Comparison of ENCODE assay signal across 8 mouse cellular contexts in genomic region chr11:69966006-69966859, GRCm38 (mm10). TPM values are rescaled to one million over a fixed set of nuclear protein-coding genes. Genes with fewer than 3 reads are reported as not detected.
DNase-seq lines count a peak whose midpoint lies in the region; ATAC-seq and TF ChIP-seq lines count a peak whose summit lies in the region.
"Had no signal": no experiment of that assay in that cellular context is flagged by ENCODE, and none has a peak within 500 bp of the region (broad histone marks: within the 10 kb centered on the region; RNA-seq: fewer than 3 reads in every experiment).

No protein-coding gene starts in this region.

- peaks cover 26% of the 10 kb centered on the region for H3K27me3 ChIP-seq in G1E (ENCODE audit: insufficient read depth, low read length)
- peaks cover 74% of the 10 kb centered on the region for H3K27me3 ChIP-seq in limb, embryonic 12.5 days
- H3K27me3 ChIP-seq in midbrain, embryonic 13.5 days, result peaks cover 77% of the 10 kb centered on the region

- H3K4me1 ChIP-seq in G1E (ENCODE audit: insufficient read depth, low read depth, low read length), result peaks cover 14% of the 10 kb centered on the region
- peaks cover 20% of the 10 kb centered on the region for H3K4me1 ChIP-seq in limb, embryonic 12.5 days (replicated peaks)
- H3K4me1 ChIP-seq in midbrain, embryonic 13.5 days (replicated peaks), result peaks cover 17% of the 10 kb centered on the region

- no peak overlapping the region for H3K27ac ChIP-seq in limb, embryonic 12.5 days
- H3K27ac ChIP-seq in midbrain, embryonic 13.5 days, result no peak overlapping the region

- H3K4me2 ChIP-seq in limb, embryonic 12.5 days, result peak overlapping the region; percentile 68
- H3K4me2 ChIP-seq in midbrain, embryonic 13.5 days (replicated peaks), result peak overlapping the region; percentile 47

- peak overlapping the region; percentile 24 for H3K9ac ChIP-seq in limb, embryonic 12.5 days (replicated peaks)
- peak overlapping the region; percentile 28; the same call in 1 of the 2 replicates for H3K9ac ChIP-seq in midbrain, embryonic 13.5 days (replicated peaks)

- peak overlapping the region; percentile 46 for H3K4me3 ChIP-seq in G1E (ENCODE audit: low read depth, low read length)
- H3K4me3 ChIP-seq in limb, embryonic 12.5 days (replicated peaks), result peak overlapping the region; percentile 42
- peak overlapping the region; percentile 22 for H3K4me3 ChIP-seq in midbrain, embryonic 13.5 days (replicated peaks)

- H3K9me3 ChIP-seq in G1E (replicated peaks), result peaks cover 19% of the 10 kb centered on the region
- no peaks in the 10 kb centered on the region for H3K9me3 ChIP-seq in limb, embryonic 12.5 days
- no peaks in the 10 kb centered on the region for H3K9me3 ChIP-seq in midbrain, embryonic 13.5 days

- peaks cover 38% of the 10 kb centered on the region for H3K36me3 ChIP-seq in G1E (replicated peaks)
- H3K36me3 ChIP-seq in limb, embryonic 12.5 days, result peaks cover 33% of the 10 kb centered on the region
- H3K36me3 ChIP-seq in midbrain, embryonic 13.5 days, result peaks cover 32% of the 10 kb centered on the region

- TF ChIP-seq CTCF in G1E (IDR thresholded peaks at IDR 0.05; ENCODE audit: low read depth, low read length), result no peak

- intact Hi-C loops in heart, postnatal 36 days (cut with DNase I), result no loop called here

- no peak for ATAC-seq in G1E (ENCODE audit: extremely low read depth, insufficient number of reproducible peaks, low FRiP score, poor library complexity, severe bottlenecking)
- ATAC-seq in limb, embryonic 12.5 days (ENCODE audit: insufficient number of reproducible peaks, insufficient read depth, low FRiP score, low TSS enrichment, low read depth), result peak; percentile 34; the same call in 1 of the 2 replicates
- ATAC-seq in midbrain, embryonic 13.5 days, result peak; percentile 55; the same call in 1 of the 2 replicates

- WGBS in limb, embryonic 12.5 days, result 1% methylated on average over 59 of the region's 59 CpGs
- WGBS in midbrain, embryonic 13.5 days, result 2% methylated on average over 59 of the region's 59 CpGs

- no peak for DNase-seq in G1E (ENCODE audit: low spot score)
- peak; percentile 31 for DNase-seq in embryo, embryonic 10.5 days (ENCODE audit: low spot score)
- DNase-seq in heart, postnatal 36 days, result peak; percentile 32 to 35
- DNase-seq in thymus, postnatal 0 days (ENCODE audit: low spot score), result no peak
- DNase-seq in ovary, postnatal 10 days (ENCODE audit: low spot score), result no peak

RNA-seq across cellular contexts. Expression of gene Cldn7, which starts 1.7 kb away (rescaled TPM):
- not detected in 2 replicates for total RNA-seq in G1E (2014; fragmentation: Nextera tagmentation)
- total RNA-seq in G1E (2017), result not detected in 2 replicates
- not detected in 2 replicates for polyA plus RNA-seq in G1E (2012)
- total RNA-seq in heart, postnatal 36 days (2021), result not detected
- 15.7 and 18.1 TPM in 2 replicates for polyA plus RNA-seq in limb, embryonic 12.5 days (2016; fragmentation: Nextera tagmentation; extraction: Ambion mirVana)
- polyA plus RNA-seq in midbrain, embryonic 13.5 days (2015; fragmentation: Nextera tagmentation; extraction: Ambion mirVana), result 0.32 and 1.1 TPM in 2 replicates
- 14.4 and 14.8 TPM in 2 replicates for polyA plus RNA-seq in thymus, postnatal 0 days (2015; fragmentation: Nextera tagmentation; extraction: Ambion mirVana)
- polyA plus RNA-seq: cortical plate, adult 2 months had no signal

RNA-seq across cellular contexts. Expression of gene Ctdnep1, which starts 14.7 kb away (rescaled TPM):
- total RNA-seq in G1E (2014; fragmentation: Nextera tagmentation), result 164 and 177 TPM in 2 replicates
- total RNA-seq in G1E (2017), result 36.2 and 37.4 TPM in 2 replicates
- 227 and 274 TPM in 2 replicates for polyA plus RNA-seq in G1E (2012)
- 100 to 1,000 TPM; 160 to 169 TPM for total RNA-seq in heart, postnatal 36 days (2021)
- 24.5 and 27.8 TPM in 2 replicates for polyA plus RNA-seq in limb, embryonic 12.5 days (2016; fragmentation: Nextera tagmentation; extraction: Ambion mirVana)
- polyA plus RNA-seq in midbrain, embryonic 13.5 days (2015; fragmentation: Nextera tagmentation; extraction: Ambion mirVana), result 22.9 and 23.8 TPM in 2 replicates
- polyA plus RNA-seq in thymus, postnatal 0 days (2015; fragmentation: Nextera tagmentation; extraction: Ambion mirVana), result 24.1 and 25.6 TPM in 2 replicates

RNA-seq across cellular contexts. Expression of gene Elp5, which starts 16.1 kb away (rescaled TPM):
- total RNA-seq in G1E (2014; fragmentation: Nextera tagmentation) (54.5 and 72.7 TPM in 2 replicates), G1E (2017) (69.9 and 84.5 TPM in 2 replicates)
- 10.3 and 10.4 TPM in 2 replicates for polyA plus RNA-seq in G1E (2012)
- 10 to 100 TPM; 47.0 to 47.4 TPM for total RNA-seq in heart, postnatal 36 days (2021)
- polyA plus RNA-seq in limb, embryonic 12.5 days (2016; fragmentation: Nextera tagmentation; extraction: Ambion mirVana), result 124 and 126 TPM in 2 replicates
- polyA plus RNA-seq in midbrain, embryonic 13.5 days (2015; fragmentation: Nextera tagmentation; extraction: Ambion mirVana), result 156 and 158 TPM in 2 replicates
- 92.6 and 98.6 TPM in 2 replicates for polyA plus RNA-seq in thymus, postnatal 0 days (2015; fragmentation: Nextera tagmentation; extraction: Ambion mirVana)

RNA-seq across cellular contexts. Expression of gene Slc2a4, which starts 18.2 kb away (rescaled TPM):
- total RNA-seq in G1E (2014; fragmentation: Nextera tagmentation), result 0.39 and 10.6 TPM in 2 replicates
- 0.06 and 0.16 TPM in 2 replicates for total RNA-seq in G1E (2017)
- polyA plus RNA-seq in G1E (2012), result 0.16 TPM in 1 of 2 replicates, not detected in the other
- total RNA-seq in heart, postnatal 36 days (2021), result 100 to 1,000 TPM; 385 to 406 TPM
- 34.1 and 35.7 TPM in 2 replicates for polyA plus RNA-seq in limb, embryonic 12.5 days (2016; fragmentation: Nextera tagmentation; extraction: Ambion mirVana)
- 4.3 and 4.4 TPM in 2 replicates for polyA plus RNA-seq in midbrain, embryonic 13.5 days (2015; fragmentation: Nextera tagmentation; extraction: Ambion mirVana)
- polyA plus RNA-seq in thymus, postnatal 0 days (2015; fragmentation: Nextera tagmentation; extraction: Ambion mirVana), result 11.7 and 11.9 TPM in 2 replicates

RNA-seq across cellular contexts. Expression of gene Gabarap, which starts 24.7 kb away (rescaled TPM):
- 762 and 788 TPM in 2 replicates for total RNA-seq in G1E (2014; fragmentation: Nextera tagmentation)
- total RNA-seq in G1E (2017), result 569 and 637 TPM in 2 replicates
- polyA plus RNA-seq in G1E (2012), result 265 and 345 TPM in 2 replicates
- total RNA-seq in heart, postnatal 36 days (2021), result 100 to 1,000 TPM; 306 to 329 TPM
- 398 and 426 TPM in 2 replicates for polyA plus RNA-seq in limb, embryonic 12.5 days (2016; fragmentation: Nextera tagmentation; extraction: Ambion mirVana)
- 611 and 625 TPM in 2 replicates for polyA plus RNA-seq in midbrain, embryonic 13.5 days (2015; fragmentation: Nextera tagmentation; extraction: Ambion mirVana)
- polyA plus RNA-seq in thymus, postnatal 0 days (2015; fragmentation: Nextera tagmentation; extraction: Ambion mirVana), result 400 and 425 TPM in 2 replicates

Comparison
In these comparisons a context has a peak if more than half of its experiments do, and no peak if none do; other contexts are left out.
1. DNase-seq: peak in embryo, embryonic 10.5 days (single experiment) and heart, postnatal 36 days (2 of 2); none in G1E (single experiment), thymus, postnatal 0 days (single experiment) and ovary, postnatal 10 days (single experiment).
2. Peak in every context shown above with its lines, with median percentiles within 50 percentile points of each other: H3K4me3 ChIP-seq.